Comparison of ENCODE assay signal across 17 mouse cellular contexts in genomic region chr17:89318356-89318755, GRCm38 (mm10).
"Had no signal": no experiment of that assay in that cellular context is flagged by ENCODE, and none has a peak within 500 bp of the region (broad histone marks: within the 10 kb centered on the region; RNA-seq: fewer than 3 reads in every experiment).

No protein-coding gene starts in this region.

- DNase-seq: left cerebral cortex, postnatal 4 days; liver; liver, embryonic 13.5 days; liver, postnatal 0 days; lung, adult 18-20 months; lung, adult 2 months; lung, embryonic 14.5 days; lung, postnatal 10 days; lung, postnatal 14 days; lung, postnatal 36 days; lung, postnatal 4 days; midbrain, embryonic 14.5 days had no signal

- ATAC-seq: liver, embryonic 12.5 days; liver, postnatal 0 days; lung, postnatal 0 days; midbrain, embryonic 13.5 days; midbrain, embryonic 15.5 days; midbrain, embryonic 16.5 days had no signal
